Mouse (Mus musculus): ENCODE results near the gene Ppie. TPM values are rescaled to one million over a fixed set of nuclear protein-coding genes. Genes with fewer than 3 reads are reported as not detected.
"Not testable (repeated sequence)": the region's sequence is repeated elsewhere in the genome, so short reads cannot be mapped to it uniquely, and the experiment has no call there.

Gene Ppie
- 10 to 100 TPM; 30.3 to 31.5 TPM for total RNA-seq (2021)

DNA sequence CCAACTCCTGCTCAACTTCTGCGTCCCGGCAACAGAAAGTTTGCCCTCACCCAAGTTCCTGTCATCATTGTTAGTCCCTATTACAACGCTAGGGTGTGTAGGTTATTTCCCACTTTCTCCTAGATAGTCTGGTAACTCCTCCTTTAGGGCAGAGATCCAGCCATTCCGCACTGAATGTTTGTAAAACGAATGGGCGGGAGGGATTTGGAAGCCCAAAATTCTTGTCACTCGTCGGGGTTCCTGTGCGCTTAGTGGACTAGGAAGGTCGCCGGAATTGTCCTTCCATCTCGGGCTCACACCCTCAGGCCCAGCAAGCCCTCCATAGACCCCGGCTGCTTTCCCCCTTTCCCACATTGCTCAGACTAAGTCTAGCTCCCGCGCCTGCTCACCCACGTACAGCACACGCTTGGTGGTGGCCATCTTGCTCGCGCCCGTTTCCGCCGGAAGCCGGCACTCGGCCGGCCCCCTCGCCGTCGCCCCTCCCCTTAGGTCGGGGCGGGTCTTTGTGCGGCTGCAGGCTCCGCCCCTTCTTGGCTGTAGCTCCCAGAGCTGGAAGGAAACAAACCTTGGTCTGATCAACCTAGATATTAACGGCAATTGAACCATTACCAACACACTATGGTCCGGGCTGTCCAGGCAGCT, at the start of gene Ppie:
Ppie (minus strand) TSS at position 439 of the 642 bp plus-strand sequence.
- intact Hi-C loops (cut with DNase I): no loop called here
- DNase-seq: peak; percentile 90

DNA sequence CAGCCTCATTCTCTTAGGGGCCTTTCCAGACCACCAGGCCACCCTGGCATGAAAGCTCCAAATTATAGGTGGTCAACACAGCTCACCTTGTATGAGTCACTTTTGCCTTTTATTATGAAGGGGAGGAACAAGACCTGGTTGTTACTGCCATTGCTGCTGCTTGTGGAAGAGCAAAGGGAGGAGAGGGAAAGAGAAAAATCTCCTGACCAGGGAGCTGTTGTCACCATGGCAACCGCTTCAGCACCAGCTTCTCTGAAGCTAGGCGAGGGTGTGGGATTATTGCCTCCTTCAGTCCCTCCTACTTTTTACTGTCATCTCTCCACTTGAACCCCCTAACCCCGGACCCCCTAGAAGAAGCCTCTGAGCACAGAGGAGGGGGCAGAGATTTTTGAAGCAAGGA, 45.1 kb upstream of the Ppie start:
- no peak for DNase-seq

GRCm38 (mm10) chr4:123183239-123184056, 43.7 kb upstream of the Ppie start:
- DNase-seq: peak; percentile 80
- intact Hi-C loops (cut with DNase I): no loop called here

More for the DNA sequence above, 45.1 kb upstream of the Ppie start:
- intact Hi-C loops (cut with DNase I): no loop called here

DNA sequence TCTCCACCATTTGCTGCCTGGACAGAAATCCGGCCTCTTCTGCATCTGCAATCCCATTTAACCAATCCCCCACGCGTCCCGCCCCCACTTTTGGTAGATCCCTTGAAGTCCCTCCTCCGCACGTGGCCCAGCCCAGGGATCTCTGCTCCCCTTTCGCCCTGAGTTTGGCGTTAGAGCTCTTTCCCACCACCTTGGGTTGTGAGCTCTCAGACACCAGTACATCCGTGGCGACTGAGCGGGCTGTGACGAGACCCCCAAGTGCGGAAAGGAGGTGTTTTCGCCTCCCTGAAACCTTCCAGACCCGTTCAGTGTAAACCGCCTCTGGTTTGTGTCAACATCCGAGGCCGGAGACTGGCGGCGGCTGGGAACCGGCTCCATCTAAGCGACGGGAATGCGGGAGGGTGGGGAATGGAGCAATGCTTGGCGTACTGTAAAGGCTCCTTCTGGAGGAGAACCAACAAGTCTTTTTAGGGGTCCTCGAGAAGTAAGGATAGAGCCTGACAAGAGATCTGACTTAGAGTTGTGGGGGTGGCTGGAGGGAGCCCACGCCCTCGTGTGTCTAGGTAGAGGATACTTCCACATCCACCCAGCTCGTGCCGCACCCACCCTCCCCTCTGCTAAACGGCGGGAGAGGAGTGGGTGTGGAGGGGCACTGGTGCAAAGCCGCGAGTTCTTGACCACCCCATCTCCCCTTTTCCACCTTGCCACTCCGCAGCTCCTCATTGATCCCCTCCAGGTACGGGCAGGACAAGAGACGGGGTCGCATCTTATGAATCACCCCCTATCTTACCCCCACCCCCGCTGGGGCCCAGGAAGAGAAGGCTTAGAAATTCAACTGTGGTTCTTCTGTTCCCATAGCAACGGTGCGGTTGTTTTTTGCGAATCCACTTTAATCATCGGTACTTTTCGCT, 42.8 kb upstream of the Ppie start, which contains the start of gene Hpcal4:
Hpcal4 (plus strand) TSS at position 900 of the 911 bp plus-strand sequence.
- DNase-seq: peak; percentile 26
- intact Hi-C loops (cut with DNase I): no loop called here

DNA sequence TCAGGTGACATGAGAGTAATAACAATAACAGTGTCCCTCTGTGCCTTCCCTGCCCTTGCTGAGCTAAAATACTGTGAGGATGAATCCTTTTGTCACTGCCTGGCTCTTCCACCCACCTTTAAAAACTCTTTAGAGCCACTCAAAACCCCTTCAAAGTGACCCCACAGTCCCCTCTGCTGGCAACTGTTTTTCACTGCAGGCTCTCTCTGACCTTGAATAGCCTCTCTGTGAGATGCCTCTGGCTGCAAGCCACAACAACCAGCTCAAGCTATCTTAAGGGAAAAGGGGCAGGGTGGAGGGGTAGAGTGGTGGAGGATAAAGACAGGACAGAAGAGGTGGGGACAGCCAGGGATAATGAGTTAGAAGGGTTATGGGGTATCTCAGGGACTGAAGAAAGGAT, 32.1 kb upstream of the Ppie start:
- DNase-seq: no peak
- intact Hi-C loops (cut with DNase I): no loop called here

DNA sequence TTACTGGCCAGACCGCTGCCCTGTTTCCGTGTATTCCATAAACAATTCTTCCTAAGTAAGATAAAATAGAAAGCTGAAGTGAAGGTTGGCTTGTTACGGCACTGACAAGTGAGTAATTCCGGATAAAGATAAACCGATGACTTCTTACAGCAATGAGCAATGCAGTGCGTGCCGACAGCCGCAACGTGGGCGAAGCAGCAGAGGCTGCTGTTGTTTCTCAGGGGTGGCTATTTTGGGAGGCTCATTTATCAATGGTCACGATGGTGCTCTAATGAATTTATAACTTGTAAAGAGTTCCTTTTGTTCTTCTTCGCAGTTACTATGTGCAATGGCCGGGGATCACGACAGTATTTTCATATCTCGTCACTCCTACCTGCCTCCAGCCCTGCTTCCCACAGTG, 24.4 kb upstream of the Ppie start:
- DNase-seq: no peak
- intact Hi-C loops (cut with DNase I): no loop called here

DNA sequence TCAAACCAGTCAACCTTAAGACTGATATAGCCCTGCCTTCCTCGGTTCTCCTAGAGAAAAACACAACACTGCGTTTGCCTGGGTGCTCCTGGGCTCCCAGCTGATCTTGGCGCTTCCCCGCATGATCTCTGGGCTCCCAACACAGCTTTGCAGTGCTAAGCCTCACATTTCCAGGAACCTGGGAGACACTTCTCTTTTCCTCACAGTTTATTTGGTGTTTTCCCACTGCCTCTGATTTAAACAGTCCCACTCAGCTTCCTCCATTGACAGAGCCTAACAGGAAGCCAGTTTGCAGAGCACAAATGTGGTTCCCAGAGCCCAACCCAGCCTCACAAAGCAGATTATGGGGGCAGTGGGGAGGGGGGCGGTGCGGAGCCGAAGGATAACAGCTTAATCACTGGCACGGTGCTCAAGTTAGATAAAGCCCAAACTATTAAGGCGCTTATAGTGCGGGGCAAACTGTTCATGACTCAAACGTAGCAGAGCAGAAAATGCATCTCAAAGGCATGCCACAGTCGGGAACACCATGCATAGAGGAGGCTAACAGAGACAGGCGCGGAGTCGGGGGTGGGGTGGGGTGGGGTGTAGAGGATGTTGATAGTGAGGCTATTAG, 22.7 kb upstream of the Ppie start:
- intact Hi-C loops (cut with DNase I): no loop called here
- no peak for DNase-seq

- intact Hi-C loops (cut with DNase I); DNase-seq: not testable (repeated sequence)
Measured at GRCm38 (mm10) chr4:123161251-123161650, 21.5 kb upstream of the Ppie start.

DNA sequence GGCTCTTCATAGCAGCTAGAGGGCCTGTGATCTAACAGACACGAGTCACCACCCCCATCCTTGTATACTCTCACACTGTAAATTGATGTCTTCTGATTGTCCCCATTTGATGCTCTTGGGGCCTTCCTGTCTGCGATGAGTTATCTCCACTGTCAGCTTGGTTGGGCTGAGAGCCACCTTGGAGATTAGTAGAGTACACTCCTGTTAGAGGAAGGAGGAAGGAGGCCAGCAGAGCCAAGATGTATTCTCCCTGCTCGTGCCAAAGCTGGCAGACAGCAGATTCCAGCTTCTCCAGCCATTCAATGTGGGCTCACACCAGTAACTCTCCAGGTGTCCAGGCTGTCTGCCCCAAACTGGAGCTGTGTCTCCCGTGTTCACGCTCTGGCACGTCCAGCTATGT, 20.8 kb upstream of the Ppie start:
- DNase-seq: peak; percentile 6
- intact Hi-C loops (cut with DNase I): no loop called here

DNA sequence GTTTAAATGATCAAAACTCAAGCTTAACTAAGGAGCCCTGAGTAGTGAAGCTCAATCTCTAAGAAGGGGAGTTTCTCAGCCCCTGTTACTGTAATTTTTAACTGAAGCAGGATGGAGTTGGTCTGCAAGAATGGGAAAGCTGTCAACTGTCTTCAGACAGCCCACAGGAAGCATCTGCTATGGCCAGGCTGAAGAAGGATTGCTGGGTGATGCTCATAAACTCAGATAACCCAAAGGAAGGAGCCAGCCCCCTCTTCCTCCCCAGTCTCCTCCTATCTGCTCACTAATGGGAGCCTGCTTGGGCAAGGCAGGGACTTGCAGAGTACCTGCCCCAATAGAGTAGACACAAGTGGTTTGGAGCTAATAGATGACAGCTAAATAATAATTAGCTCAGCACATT, 16.1 kb upstream of the Ppie start:
- no peak for DNase-seq
- intact Hi-C loops (cut with DNase I): loop anchor here (5.0 kb wide), 2 partner anchors 46 to 96 kb away; partner anchors contain the start of gene Nt5c1a

GRCm38 (mm10) chr4:123155427-123155826, 15.7 kb upstream of the Ppie start:
- intact Hi-C loops (cut with DNase I): loop anchor here (5.0 kb wide), 2 partner anchors 47 to 97 kb away; partner anchors contain the start of gene Nt5c1a
- no peak for DNase-seq

DNA sequence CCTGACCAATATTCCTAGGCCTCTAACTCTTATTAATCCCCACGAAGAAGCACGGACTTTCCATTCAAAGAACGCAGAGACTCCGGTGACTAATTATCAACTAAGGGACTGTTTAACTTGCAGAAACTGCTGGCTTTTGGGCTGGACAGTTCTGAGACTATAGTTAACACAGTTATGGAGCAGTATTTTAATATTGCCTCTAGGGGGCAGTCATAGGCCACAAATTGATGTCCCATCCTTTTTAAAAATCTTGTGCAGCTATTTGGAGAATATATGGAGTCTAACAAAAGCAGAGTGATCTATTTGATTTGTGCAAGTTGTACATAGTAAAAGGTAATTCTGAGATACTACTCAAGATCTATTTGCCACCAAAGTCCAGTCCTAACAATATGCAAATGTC, 15.3 kb upstream of the Ppie start:
- DNase-seq: no peak
- intact Hi-C loops (cut with DNase I): loop anchor here (5.0 kb wide), 2 partner anchors 47 to 97 kb away; partner anchors contain the start of gene Nt5c1a

DNA sequence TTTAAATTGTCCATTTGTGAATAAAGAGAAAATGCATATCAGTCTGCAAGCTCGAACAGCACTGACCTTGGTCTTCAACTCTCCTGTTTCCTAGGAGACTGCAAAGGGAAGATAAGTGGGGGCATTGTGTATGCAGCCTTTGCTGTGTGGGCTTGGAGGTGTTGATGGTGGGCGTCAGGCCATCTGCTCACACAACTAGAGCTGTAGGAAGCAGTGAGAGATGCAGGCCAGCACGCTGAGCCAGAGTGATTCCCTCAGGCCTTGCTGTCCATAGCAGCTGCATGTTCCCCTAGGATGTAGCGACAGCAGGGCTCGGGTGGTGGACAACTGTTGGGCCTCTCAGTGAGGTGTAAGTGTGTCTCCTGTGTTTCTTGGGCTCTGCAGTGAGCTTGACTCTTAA, 13.2 kb upstream of the Ppie start:
- intact Hi-C loops (cut with DNase I): no loop called here
- no peak for DNase-seq

DNA sequence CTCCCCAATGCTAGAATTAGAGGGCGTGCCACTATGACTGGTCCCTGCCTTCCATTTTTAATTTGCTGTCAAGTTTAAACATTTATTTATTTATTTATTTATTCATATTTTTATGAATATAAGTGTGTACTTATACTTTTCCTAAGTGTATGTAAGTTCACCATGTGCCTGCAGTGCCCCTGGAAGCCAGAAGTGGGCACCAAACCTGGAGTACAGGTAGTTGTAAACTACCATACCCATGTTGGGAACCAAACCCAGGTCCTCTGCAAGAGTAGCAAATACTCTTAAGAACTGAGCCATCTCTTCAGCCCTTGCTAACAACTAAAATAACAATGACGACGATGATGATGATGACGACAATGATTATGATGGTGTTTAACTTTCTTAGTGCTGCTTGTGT, 12.3 kb upstream of the Ppie start:
- no peak for DNase-seq
- intact Hi-C loops (cut with DNase I): no loop called here

- intact Hi-C loops (cut with DNase I): no loop called here
- DNase-seq: no peak
Measured at GRCm38 (mm10) chr4:123147446-123148150, 7.8 kb upstream of the Ppie start.

- DNase-seq: no peak
- intact Hi-C loops (cut with DNase I): no loop called here
Measured at GRCm38 (mm10) chr4:123137551-123137950, 2.2 kb downstream of the Ppie start.

DNA sequence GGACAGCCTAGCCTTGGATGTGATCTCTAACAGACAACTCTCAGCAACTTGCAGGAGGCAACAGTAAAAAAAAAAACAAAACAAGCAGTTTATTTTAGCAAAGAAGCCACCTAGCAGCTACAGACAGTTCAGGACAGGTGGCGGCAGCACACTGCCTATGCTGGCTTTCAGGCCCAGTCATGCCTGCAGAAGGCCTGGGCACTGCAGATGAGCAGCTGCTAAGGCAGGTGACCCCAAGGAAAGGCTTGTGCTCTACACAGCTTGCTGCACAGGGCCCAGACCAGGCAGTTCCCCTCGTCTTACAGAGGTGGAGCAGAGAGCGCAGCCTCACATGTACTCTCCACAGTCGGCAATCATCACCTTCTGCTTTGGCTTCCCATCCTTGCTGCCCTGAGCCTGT, 12.7 kb downstream of the Ppie start:
- DNase-seq: no peak
- intact Hi-C loops (cut with DNase I): no loop called here

- intact Hi-C loops (cut with DNase I): no loop called here
- DNase-seq: no peak
Measured at GRCm38 (mm10) chr4:123126626-123127025, 13.1 kb downstream of the Ppie start.

- no peak for DNase-seq
- intact Hi-C loops (cut with DNase I): no loop called here
Measured at GRCm38 (mm10) chr4:123121286-123121685, 18.5 kb downstream of the Ppie start.

DNA sequence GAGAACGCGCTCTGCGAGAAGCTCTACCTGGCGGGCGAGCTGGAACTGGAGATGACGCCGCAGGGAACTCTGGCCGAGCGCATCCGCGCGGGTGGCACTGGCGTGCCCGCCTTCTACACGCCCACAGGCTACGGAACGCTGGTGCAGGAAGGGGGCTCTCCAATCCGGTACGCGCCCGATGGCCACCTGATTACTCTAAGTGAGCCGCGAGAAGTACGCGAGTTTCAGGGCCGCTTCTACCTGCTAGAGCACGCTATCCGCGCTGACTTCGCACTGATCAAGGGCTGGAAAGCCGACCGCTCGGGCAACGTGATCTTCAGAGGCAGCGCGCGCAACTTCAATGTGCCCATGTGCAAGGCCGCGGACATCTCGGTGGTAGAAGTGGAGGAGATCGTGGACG, 23.1 kb downstream of the Ppie start:
- intact Hi-C loops (cut with DNase I); DNase-seq: not testable (repeated sequence)

Data from left cerebral cortex, postnatal 4 days (tissue).